Mouse (Mus musculus): ENCODE results near the gene Golim4. TPM values are rescaled to one million over a fixed set of nuclear protein-coding genes. Genes with fewer than 3 reads are reported as not detected.
"Not testable (repeated sequence)": the region's sequence is repeated elsewhere in the genome, so short reads cannot be mapped to it uniquely, and the experiment has no call there.

The Golim4 gene
- total and polyA plus RNA-seq, 3 experiments: 12.9 to 30.2 TPM; not detected in 1

- TF ChIP-seq NRF1 (IDR thresholded peaks at IDR 0.05; ENCODE audit: insufficient read depth, low read depth, low read length, poor library complexity, severe bottlenecking) (no peak), TBP (IDR thresholded peaks at IDR 0.05; ENCODE audit: low read depth, low read length) (no peak), ZMIZ1 (IDR thresholded peaks at IDR 0.05; ENCODE audit: low read depth, low read length) (no peak), UBTF (IDR thresholded peaks at IDR 0.05; ENCODE audit: borderline replicate concordance, insufficient read depth, low read depth, low read length) (no peak), MAZ (IDR thresholded peaks at IDR 0.05; ENCODE audit: low read depth, low read length) (no peak), POLR2A (IDR thresholded peaks at IDR 0.05; ENCODE audit: control insufficient read depth in 1 of 2, insufficient read depth in 1 of 2, low read depth in 1 of 2, low read length in 2 of 2, poor library complexity in 1 of 2) (no peak), JUND (IDR thresholded peaks at IDR 0.05; ENCODE audit: low read depth, low read length) (no peak), ZKSCAN1 (IDR thresholded peaks at IDR 0.05; ENCODE audit: low read depth, low read length) (no peak), GATA1 (IDR thresholded peaks at IDR 0.05; ENCODE audit: low read depth, low read length) (no peak), ZC3H11A (IDR thresholded peaks at IDR 0.05; ENCODE audit: low read depth, low read length) (no peak), SMC3 (IDR thresholded peaks at IDR 0.05; ENCODE audit: low read depth, low read length) (no peak)
- H3K9me3 ChIP-seq (replicated peaks; ENCODE audit: insufficient read depth, low read length): no peaks in the 10 kb centered on the region
- H3K27ac ChIP-seq (ENCODE audit: control insufficient read depth, low read depth, low read length): no peak overlapping the region
- H3K27me3 ChIP-seq (ENCODE audit: control insufficient read depth in 1 of 2, insufficient read depth in 2 of 2, low read length in 2 of 2): peaks cover 0 to 1% of the 10 kb centered on the region in 2 experiments; a peak in 1 of 4 replicates
- H3K4me3 ChIP-seq (ENCODE audit: control insufficient read depth in 1 of 2, insufficient read depth in 1 of 2, low read depth in 2 of 2, low read length in 2 of 2): no peak overlapping the region
- no peaks in the 10 kb centered on the region for H3K4me1 ChIP-seq (ENCODE audit: control insufficient read depth in 1 of 2, insufficient read depth in 2 of 2, low read length in 2 of 2)
- no peaks in the 10 kb centered on the region for H3K36me3 ChIP-seq (ENCODE audit: control insufficient read depth in 1 of 2, insufficient read depth in 2 of 2, low read length in 2 of 2)
- no peak for DNase-seq (ENCODE audit: low read depth, low spot score)
- H3K79me2 ChIP-seq (ENCODE audit: control insufficient read depth, insufficient read depth, low read length, poor library complexity): no peaks in the 10 kb centered on the region
- no peak overlapping the region for H3K9ac ChIP-seq (ENCODE audit: control insufficient read depth, low read depth, low read length, poor library complexity, severe bottlenecking)
These were observed 43.7 kb upstream of the Golim4 start for GRCm38 (mm10) chr3:76000481-76000880.

GRCm38 (mm10) chr3:75981031-75981750, 24.4 kb upstream of the Golim4 start:
- H3K4me3 ChIP-seq (ENCODE audit: control insufficient read depth in 1 of 2, insufficient read depth in 1 of 2, low read depth in 2 of 2, low read length in 2 of 2); H3K27me3 ChIP-seq (ENCODE audit: control insufficient read depth in 1 of 2, insufficient read depth in 2 of 2, low read length in 2 of 2); H3K27ac ChIP-seq (ENCODE audit: control insufficient read depth, low read depth, low read length); H3K9ac ChIP-seq (ENCODE audit: control insufficient read depth, low read depth, low read length, poor library complexity, severe bottlenecking); H3K4me1 ChIP-seq (ENCODE audit: control insufficient read depth in 1 of 2, insufficient read depth in 2 of 2, low read length in 2 of 2); H3K36me3 ChIP-seq (ENCODE audit: control insufficient read depth in 1 of 2, insufficient read depth in 2 of 2, low read length in 2 of 2); H3K79me2 ChIP-seq (ENCODE audit: control insufficient read depth, insufficient read depth, low read length, poor library complexity); H3K9me3 ChIP-seq (replicated peaks; ENCODE audit: insufficient read depth, low read length): not testable (repeated sequence)
- peak; percentile 21 for TF ChIP-seq SMC3 (IDR thresholded peaks at IDR 0.05; ENCODE audit: low read depth, low read length)
- peak in 2 of 3 experiments; percentile 21 to 33; a peak in 1 of 6 replicates for TF ChIP-seq CTCF (IDR thresholded peaks at IDR 0.05 in 2 of 3, conservative IDR thresholded peaks at IDR 0.05 in 1 of 3; ENCODE audit: control insufficient read depth in 1 of 3, insufficient read depth in 1 of 3, low read depth in 2 of 3, low read length in 3 of 3, poor library complexity in 1 of 3, severe bottlenecking in 1 of 3)
- peak; percentile 11 for TF ChIP-seq RAD21 (IDR thresholded peaks at IDR 0.05; ENCODE audit: low read depth, low read length)
- DNase-seq (ENCODE audit: low read depth, low spot score): peak; percentile 48
